Mouse (Mus musculus) lung, adult 2 months (tissue): ENCODE results near the gene Hes7. TPM values are rescaled to one million over a fixed set of nuclear protein-coding genes. Genes with fewer than 3 reads are reported as not detected.
A peak's percentile ranks its signal among the peaks of the same experiment; 100 is the strongest.

ENCODE experiments used
- DNase-seq: peaks from one replicate; pipeline ENCODE4 v3.0.0; 2022
- H3K4me1 ChIP-seq: fragments of 200-500 bp; 2 replicates; pipeline ENCODE4 v1.6.1; 2011; ENCODE audit warnings: low read length; ENCODE audit not compliant: control insufficient read depth, insufficient read depth
- H3K4me3 ChIP-seq: fragments of 200-500 bp; replicated peaks from 2 replicates; pipeline ENCODE3; 2011; ENCODE audit warnings: low read depth, mild to moderate bottlenecking, control low read depth, low read length; ENCODE audit errors: extremely low read depth
- CTCF ChIP-seq: fragments of 200-500 bp; IDR thresholded peaks from 2 replicates; pipeline ENCODE4 v1.5.1; 2011; ENCODE audit warnings: mild to moderate bottlenecking, low read length, control low read depth; ENCODE audit not compliant: insufficient read depth
- POLR2A ChIP-seq: fragments of 200-500 bp; IDR thresholded peaks from 2 replicates; pipeline ENCODE4 v1.6.1; 2011; ENCODE audit warnings: low read depth, mild to moderate bottlenecking, control low read depth, low read length, borderline replicate concordance; ENCODE audit errors: extremely low read depth
- WGBS: fragments of 180-500 bp; shearing (Covaris S2); methylation state at CpG from one replicate; pipeline ENCODE4 v1.1.7; 2018; 5-methylcytosine and 5-hydroxymethylcytosine counted together
- polyA plus RNA-seq: library from polyadenylated mRNA; depleted of rRNA; stranded (reverse); fragments of >200 nt; gene quantifications from 2 replicates; pipeline ENCODE4 v1.2.3, GENCODE M21; 2012; rRNA removed

The Hes7 gene
- polyA plus RNA-seq, 1 experiment: 0.25 TPM

GRCm38 (mm10) chr11:69150444-69150843, 30.2 kb downstream of the Hes7 start:
- TF ChIP-seq CTCF: peak; percentile 52
- TF ChIP-seq POLR2A: no peak
- H3K4me3 ChIP-seq: no peak overlapping the region
- DNase-seq: peak; percentile 59
- WGBS: 5% methylated on average over 7 of the region's 7 CpGs
- 0 out of 2 replicates have a peak, but pooled peaks cover 3% of the 10 kb centered on the region for H3K4me1 ChIP-seq

- H3K4me3 ChIP-seq: no peak overlapping the region
- WGBS: 48% methylated on average over 6 of the region's 6 CpGs
These were observed 30.8 kb downstream of the Hes7 start for GRCm38 (mm10) chr11:69151004-69151403.

GRCm38 (mm10) chr11:69153831-69154230, 33.6 kb downstream of the Hes7 start:
- no peak for DNase-seq
- Histone ChIP-seq H3K4me1 (0 out of 2 replicates have a peak, but pooled peaks cover 3% of the 10 kb centered on the region), H3K4me3 (no peak overlapping the region)
- TF ChIP-seq CTCF (no peak), POLR2A (no peak)
- 65% methylated on average over 8 of the region's 8 CpGs for WGBS

More at GRCm38 (mm10) chr11:69151004-69151403, 30.8 kb downstream of the Hes7 start:
- H3K4me1 ChIP-seq: 0 out of 2 replicates have a peak, but pooled peaks cover 3% of the 10 kb centered on the region
- no peak for DNase-seq
- TF ChIP-seq CTCF (no peak), POLR2A (no peak)

GRCm38 (mm10) chr11:69155351-69155750, 35.1 kb downstream of the Hes7 start:
- H3K4me3 ChIP-seq: no peak overlapping the region
- H3K4me1 ChIP-seq: 0 out of 2 replicates have a peak, but pooled peaks cover 3% of the 10 kb centered on the region
- TF ChIP-seq POLR2A: no peak
- no peak for TF ChIP-seq CTCF
- WGBS: 39% methylated on average over 1 of the region's 1 CpGs
- no peak for DNase-seq

- no peak for DNase-seq
- 3% methylated on average over 18 of the region's 18 CpGs for WGBS
- TF ChIP-seq CTCF (no peak), POLR2A (no peak)
- no peak within 1 kb of the TSS for H3K4me3 ChIP-seq
- H3K4me1 ChIP-seq: no peaks in the 10 kb centered on the region
These were observed 36.6 kb downstream of the Hes7 start, which contains the start of gene Alox12b for GRCm38 (mm10) chr11:69156800-69157199. Gene Alox12b (plus strand): TSS chr11:69156989.

- Histone ChIP-seq H3K4me1 (no peaks in the 10 kb centered on the region), H3K4me3 (no peak overlapping the region)
- no peak for TF ChIP-seq POLR2A
- no peak for TF ChIP-seq CTCF
- WGBS: 75% methylated on average over 12 of the region's 12 CpGs
- no peak for DNase-seq
These were observed 49.1 kb downstream of the Hes7 start for GRCm38 (mm10) chr11:69169313-69169712.

- peak; percentile 40 for DNase-seq
- 25% methylated on average over 7 of the region's 7 CpGs for WGBS
- H3K4me1 ChIP-seq: no peaks in the 10 kb centered on the region
- H3K4me3 ChIP-seq: no peak overlapping the region
- TF ChIP-seq POLR2A: no peak
- TF ChIP-seq CTCF: peak; percentile 81
These were observed 51.4 kb downstream of the Hes7 start for GRCm38 (mm10) chr11:69171626-69172025.

- WGBS: 73% methylated on average over 2 of the region's 2 CpGs
- DNase-seq: no peak
- Histone ChIP-seq H3K4me3 (no peak overlapping the region), H3K4me1 (no peaks in the 10 kb centered on the region)
- TF ChIP-seq POLR2A: no peak
- no peak for TF ChIP-seq CTCF
These were observed 52.4 kb downstream of the Hes7 start for GRCm38 (mm10) chr11:69172606-69173005.

Other genes with a start within 250 kb of the Hes7 start
- gene Ndel1, start 248.5 kb upstream of the Hes7 start, polyA plus RNA-seq: 74.3 and 75.3 TPM in 2 replicates
- 0.14 and 1.4 TPM in 2 replicates for gene Rnf222, start 231.9 kb upstream of the Hes7 start, polyA plus RNA-seq
- 469 and 674 TPM in 2 replicates for gene Rpl26, start 218.8 kb upstream of the Hes7 start, polyA plus RNA-seq
- gene Odf4, start 193.3 kb upstream of the Hes7 start, polyA plus RNA-seq: 0.19 and 0.25 TPM in 2 replicates
- 359 and 419 TPM in 2 replicates for gene Arhgef15, start 162.9 kb upstream of the Hes7 start, polyA plus RNA-seq
- 34.0 and 40.4 TPM in 2 replicates for gene Slc25a35, start 152.3 kb upstream of the Hes7 start, polyA plus RNA-seq
- gene Rangrf, start 145.2 kb upstream of the Hes7 start, polyA plus RNA-seq: 11.6 and 15.4 TPM in 2 replicates
- 10.0 and 11.3 TPM in 2 replicates for gene Pfas, start 111.9 kb upstream of the Hes7 start, polyA plus RNA-seq
- 23.7 and 30.1 TPM in 2 replicates for gene Ctc1, start 104.5 kb upstream of the Hes7 start, polyA plus RNA-seq
- 3.2 and 6.8 TPM in 2 replicates for gene Aurkb, start 74.8 kb upstream of the Hes7 start, polyA plus RNA-seq
- 21.0 and 22.8 TPM in 2 replicates for gene Borcs6, start 60.7 kb upstream of the Hes7 start, polyA plus RNA-seq
- gene Tmem107, start 49.6 kb upstream of the Hes7 start, polyA plus RNA-seq: 69.8 and 75.7 TPM in 2 replicates
- 120 and 129 TPM in 2 replicates for gene Vamp2, start 31.9 kb upstream of the Hes7 start, polyA plus RNA-seq
- gene Per1, start 25.2 kb upstream of the Hes7 start, polyA plus RNA-seq: 36.8 and 78.5 TPM in 2 replicates
- 1.1 and 1.2 TPM in 2 replicates for gene 9130213A22Rik, start 2.2 kb downstream of the Hes7 start, polyA plus RNA-seq
- 2.6 and 23.9 TPM in 2 replicates for gene Aloxe3, start 5.5 kb downstream of the Hes7 start, polyA plus RNA-seq
- 43.9 TPM in 1 of 2 replicates, not detected in the other for gene Alox12b, start 36.6 kb downstream of the Hes7 start, polyA plus RNA-seq
- gene Alox8, start 77.4 kb downstream of the Hes7 start, polyA plus RNA-seq: not detected in 2 replicates
- not detected in 2 replicates for gene Gucy2e, start 116.6 kb downstream of the Hes7 start, polyA plus RNA-seq
- gene Cntrob, start 203.4 kb downstream of the Hes7 start, polyA plus RNA-seq: 5.0 and 6.9 TPM in 2 replicates
- gene Trappc1, start 203.6 kb downstream of the Hes7 start, polyA plus RNA-seq: 26.7 and 48.5 TPM in 2 replicates
- 1.6 and 2.2 TPM in 2 replicates for gene Kcnab3, start 205.9 kb downstream of the Hes7 start, polyA plus RNA-seq
- 1.0 and 4.3 TPM in 2 replicates for gene Rnf227, start 220.1 kb downstream of the Hes7 start, polyA plus RNA-seq
- 120 and 135 TPM in 2 replicates for gene Chd3, start 249.0 kb downstream of the Hes7 start, polyA plus RNA-seq